Mouse (Mus musculus): ENCODE measurements around the gene Tex264. TPM values are rescaled to one million over a fixed set of nuclear protein-coding genes. Genes with fewer than 3 reads are reported as not detected.
A peak's percentile ranks its signal among the peaks of the same experiment; 100 is the strongest.

Tex264 gene
- polyA plus RNA-seq, 1 experiment from 2014 or later, result 59.7 TPM

DNA sequence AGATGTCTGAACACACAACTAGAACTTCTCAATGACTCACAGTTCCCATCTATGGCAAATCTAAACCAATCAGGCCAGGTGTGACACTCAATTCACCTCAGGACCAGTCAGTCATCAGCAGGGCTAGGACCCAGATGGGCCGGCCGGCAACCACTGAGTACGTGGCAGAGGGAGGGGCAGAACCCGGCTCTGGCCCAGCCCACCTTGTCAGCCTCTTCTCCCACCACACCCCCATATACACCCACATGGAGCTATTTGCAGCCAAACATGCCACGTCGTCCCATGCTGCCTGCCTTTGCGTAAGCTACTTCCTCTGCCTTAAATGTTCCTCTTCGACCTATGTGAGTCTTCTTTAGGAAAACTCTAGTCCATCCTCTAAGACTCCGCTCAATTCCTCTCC is 9.8 kb downstream of the Tex264 start:
- H3K27ac ChIP-seq (ENCODE audit: low read length), result no peak overlapping the region
- H3K9me3 ChIP-seq (ENCODE audit: control insufficient read depth, low read length), result no peaks in the 10 kb centered on the region
- H3K4me2 ChIP-seq (ENCODE audit: low read length), result no peak overlapping the region
- no peak overlapping the region for H3K9ac ChIP-seq (replicated peaks; ENCODE audit: low read depth, low read length)
- H3K27me3 ChIP-seq (replicated peaks; ENCODE audit: control insufficient read depth, insufficient read depth, low read length), result no peaks in the 10 kb centered on the region
- ATAC-seq, result peak; percentile 36; the same call in 1 of the 2 replicates
- WGBS, result 79% methylated on average over 9 of the region's 9 CpGs
- H3K36me3 ChIP-seq (ENCODE audit: control insufficient read depth, insufficient read depth), result peaks cover 3% of the 10 kb centered on the region; the same call in 1 of the 2 replicates
- no peak overlapping the region for H3K4me3 ChIP-seq (replicated peaks; ENCODE audit: low read length)
- no peaks in the 10 kb centered on the region for H3K4me1 ChIP-seq (replicated peaks; ENCODE audit: control insufficient read depth, insufficient read depth, low read length)

DNA sequence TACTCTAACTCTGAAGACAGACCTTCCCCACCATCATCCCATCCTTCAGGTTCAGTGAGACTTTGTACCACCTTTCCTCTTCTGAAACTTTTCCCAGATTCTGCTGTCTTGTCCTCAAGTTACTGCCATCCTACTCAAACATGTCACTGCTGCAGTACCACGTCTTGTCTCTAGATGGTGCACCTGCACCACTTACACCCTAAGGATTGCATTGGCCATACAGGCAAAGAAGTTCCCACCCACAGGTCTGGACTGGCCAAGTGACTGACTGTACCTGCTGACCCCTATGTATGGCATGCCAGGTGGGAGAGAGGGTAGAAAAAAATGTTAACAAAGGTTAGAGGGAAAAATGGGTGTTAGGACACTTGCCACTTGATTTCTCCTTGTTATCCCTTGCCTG is 10.2 kb downstream of the Tex264 start:
- Histone ChIP-seq H3K27me3 (replicated peaks; ENCODE audit: control insufficient read depth, insufficient read depth, low read length) (no peaks in the 10 kb centered on the region), H3K27ac (ENCODE audit: low read length) (no peak overlapping the region), H3K4me1 (replicated peaks; ENCODE audit: control insufficient read depth, insufficient read depth, low read length) (no peaks in the 10 kb centered on the region), H3K4me2 (ENCODE audit: low read length) (no peak overlapping the region), H3K36me3 (ENCODE audit: control insufficient read depth, insufficient read depth) (peaks cover 3% of the 10 kb centered on the region; the same call in 1 of the 2 replicates), H3K9ac (replicated peaks; ENCODE audit: low read depth, low read length) (no peak overlapping the region), H3K4me3 (replicated peaks; ENCODE audit: low read length) (no peak overlapping the region), H3K9me3 (ENCODE audit: control insufficient read depth, low read length) (no peaks in the 10 kb centered on the region)
- peak; percentile 74 for ATAC-seq
- 0% methylated on average over 1 of the region's 1 CpGs for WGBS

DNA sequence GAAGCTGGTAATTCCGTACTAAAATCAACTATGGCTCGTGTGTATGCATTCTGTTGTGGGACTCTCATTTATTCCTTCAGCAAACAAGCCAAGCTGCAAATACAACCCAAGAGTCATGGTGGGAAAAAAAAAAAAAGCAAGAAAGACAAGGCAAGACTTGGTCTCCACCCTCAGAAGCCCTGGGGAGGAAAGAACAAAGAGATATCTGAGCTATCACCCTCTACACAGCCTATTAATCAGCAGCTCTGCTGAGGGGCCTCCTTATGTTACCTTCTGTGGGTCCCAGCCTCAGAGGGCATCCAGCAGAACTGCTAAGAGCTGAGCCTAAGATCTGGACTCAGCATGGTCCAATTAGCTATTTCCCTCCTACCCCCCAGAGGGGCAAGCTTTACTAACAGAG is 11.9 kb downstream of the Tex264 start:
- no peaks in the 10 kb centered on the region for H3K4me1 ChIP-seq (replicated peaks; ENCODE audit: control insufficient read depth, insufficient read depth, low read length)
- no peak overlapping the region for H3K9ac ChIP-seq (replicated peaks; ENCODE audit: low read depth, low read length)
- H3K9me3 ChIP-seq (ENCODE audit: control insufficient read depth, low read length), result no peaks in the 10 kb centered on the region
- no peak overlapping the region for H3K4me2 ChIP-seq (ENCODE audit: low read length)
- no peak overlapping the region for H3K27ac ChIP-seq (ENCODE audit: low read length)
- 72% methylated on average over 2 of the region's 2 CpGs for WGBS
- no peaks in the 10 kb centered on the region; the same call in 1 of the 2 replicates for H3K36me3 ChIP-seq (ENCODE audit: control insufficient read depth, insufficient read depth)
- H3K4me3 ChIP-seq (replicated peaks; ENCODE audit: low read length), result no peak overlapping the region
- ATAC-seq, result no peak
- H3K27me3 ChIP-seq (replicated peaks; ENCODE audit: control insufficient read depth, insufficient read depth, low read length), result no peaks in the 10 kb centered on the region

DNA sequence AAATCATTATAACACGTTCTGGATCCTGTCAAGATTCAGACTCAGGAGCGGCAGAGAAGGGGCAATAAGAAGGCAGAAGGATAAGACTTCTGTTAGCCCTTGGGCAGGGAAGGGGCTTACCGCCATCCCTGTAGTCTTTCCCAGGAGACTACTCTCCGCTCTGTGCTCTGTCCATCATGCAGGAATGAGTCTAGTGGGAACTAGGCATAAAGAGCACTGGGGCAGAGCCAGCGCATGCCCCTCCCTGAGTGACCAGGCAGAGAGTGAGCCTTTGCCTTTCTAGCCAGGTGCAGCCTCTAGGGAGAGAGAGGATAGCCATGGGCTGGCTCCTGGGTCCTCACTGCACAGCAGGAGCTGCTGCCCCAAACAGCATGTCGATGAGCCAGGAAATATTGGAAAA is 20.9 kb downstream of the Tex264 start:
- Histone ChIP-seq H3K4me2 (ENCODE audit: low read length) (no peak overlapping the region), H3K9me3 (ENCODE audit: control insufficient read depth, low read length) (no peaks in the 10 kb centered on the region), H3K27me3 (replicated peaks; ENCODE audit: control insufficient read depth, insufficient read depth, low read length) (no peaks in the 10 kb centered on the region), H3K4me3 (replicated peaks; ENCODE audit: low read length) (no peak overlapping the region), H3K4me1 (replicated peaks; ENCODE audit: control insufficient read depth, insufficient read depth, low read length) (peaks cover 15% of the 10 kb centered on the region), H3K9ac (replicated peaks; ENCODE audit: low read depth, low read length) (no peak overlapping the region), H3K36me3 (ENCODE audit: control insufficient read depth, insufficient read depth) (no peaks in the 10 kb centered on the region; the same call in 1 of the 2 replicates), H3K27ac (ENCODE audit: low read length) (peak overlapping the region; percentile 84)
- ATAC-seq, result no peak
- WGBS, result 64% methylated on average over 6 of the region's 6 CpGs

DNA sequence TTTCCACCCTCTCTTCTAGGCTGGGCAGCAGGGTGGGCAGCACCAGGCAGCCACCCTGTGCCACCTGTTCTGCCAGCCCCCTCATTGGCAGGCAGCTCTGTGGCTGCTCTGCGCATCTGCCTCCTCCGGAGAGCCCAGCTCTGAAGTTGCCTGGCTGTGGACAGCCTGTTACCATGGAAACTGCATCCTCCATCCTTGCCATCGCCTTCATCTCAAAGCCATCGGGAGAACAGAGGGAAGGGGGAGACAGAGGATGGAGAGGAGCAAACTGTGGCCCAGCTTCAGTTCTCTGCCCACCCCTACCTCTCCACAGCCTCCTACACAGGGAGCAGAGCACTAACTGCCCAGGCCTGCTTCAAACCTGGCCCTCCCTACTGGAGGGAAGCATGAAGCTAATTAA is 21.3 kb downstream of the Tex264 start:
- no peaks in the 10 kb centered on the region; the same call in 1 of the 2 replicates for H3K36me3 ChIP-seq (ENCODE audit: control insufficient read depth, insufficient read depth)
- no peaks in the 10 kb centered on the region for H3K27me3 ChIP-seq (replicated peaks; ENCODE audit: control insufficient read depth, insufficient read depth, low read length)
- no peak overlapping the region for H3K9ac ChIP-seq (replicated peaks; ENCODE audit: low read depth, low read length)
- H3K27ac ChIP-seq (ENCODE audit: low read length), result peak overlapping the region; percentile 84
- ATAC-seq, result peak; percentile 93
- WGBS, result 23% methylated on average over 4 of the region's 4 CpGs
- H3K9me3 ChIP-seq (ENCODE audit: control insufficient read depth, low read length), result no peaks in the 10 kb centered on the region
- H3K4me1 ChIP-seq (replicated peaks; ENCODE audit: control insufficient read depth, insufficient read depth, low read length), result peaks cover 15% of the 10 kb centered on the region
- H3K4me3 ChIP-seq (replicated peaks; ENCODE audit: low read length), result no peak overlapping the region
- no peak overlapping the region for H3K4me2 ChIP-seq (ENCODE audit: low read length)

DNA sequence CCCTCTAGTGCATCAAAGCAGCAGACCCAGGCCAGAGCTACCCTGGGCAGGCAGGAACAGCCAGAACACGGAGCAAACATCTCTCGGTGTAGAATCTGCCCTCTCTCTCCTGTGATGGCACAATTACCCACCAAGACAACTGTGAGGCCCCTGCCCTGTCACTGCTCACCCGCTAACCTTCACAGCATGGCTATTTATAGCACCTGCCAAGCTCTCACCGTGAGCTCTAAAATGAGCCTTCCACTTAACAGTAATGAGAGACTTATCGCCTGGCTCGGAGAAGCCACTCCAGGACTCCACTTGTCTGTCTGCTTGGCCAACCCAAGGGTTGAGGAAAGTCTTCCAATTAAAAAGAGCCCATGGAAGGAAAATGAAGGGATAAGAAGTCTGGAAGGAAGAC is 22.5 kb downstream of the Tex264 start:
- ATAC-seq, result no peak
- H3K4me3 ChIP-seq (replicated peaks; ENCODE audit: low read length), result no peak overlapping the region
- H3K27me3 ChIP-seq (replicated peaks; ENCODE audit: control insufficient read depth, insufficient read depth, low read length), result no peaks in the 10 kb centered on the region
- no peaks in the 10 kb centered on the region for H3K9me3 ChIP-seq (ENCODE audit: control insufficient read depth, low read length)
- H3K9ac ChIP-seq (replicated peaks; ENCODE audit: low read depth, low read length), result no peak overlapping the region
- peaks cover 15% of the 10 kb centered on the region for H3K4me1 ChIP-seq (replicated peaks; ENCODE audit: control insufficient read depth, insufficient read depth, low read length)
- 82% methylated on average over 6 of the region's 6 CpGs for WGBS
- H3K36me3 ChIP-seq (ENCODE audit: control insufficient read depth, insufficient read depth), result no peaks in the 10 kb centered on the region; the same call in 1 of the 2 replicates
- H3K4me2 ChIP-seq (ENCODE audit: low read length), result no peak overlapping the region
- no peak overlapping the region for H3K27ac ChIP-seq (ENCODE audit: low read length)

DNA sequence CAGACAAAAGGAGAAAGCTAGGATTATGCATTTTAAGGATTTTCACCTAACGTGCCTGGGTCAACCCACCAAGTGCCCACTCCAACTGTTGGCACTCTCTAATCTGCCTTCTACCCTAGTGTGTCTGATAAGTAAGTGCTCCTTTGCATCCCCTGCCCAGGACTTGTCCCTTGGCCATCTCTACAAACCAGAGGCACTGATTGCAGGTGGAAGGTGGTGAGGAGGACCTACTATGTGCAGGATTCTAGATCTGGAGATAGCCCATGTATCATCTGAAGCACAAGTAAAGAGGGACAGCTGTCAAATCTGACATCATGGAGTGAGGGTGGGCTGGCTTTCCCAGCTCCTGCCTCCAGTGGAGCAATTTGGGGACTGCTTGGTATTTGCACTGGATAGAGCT is 25.8 kb downstream of the Tex264 start:
- H3K4me1 ChIP-seq (replicated peaks; ENCODE audit: control insufficient read depth, insufficient read depth, low read length), result peaks cover 25% of the 10 kb centered on the region
- H3K4me2 ChIP-seq (ENCODE audit: low read length), result no peak overlapping the region
- H3K4me3 ChIP-seq (replicated peaks; ENCODE audit: low read length), result no peak overlapping the region
- no peak overlapping the region for H3K27ac ChIP-seq (ENCODE audit: low read length)
- peaks cover 5% of the 10 kb centered on the region; the same call in 1 of the 2 replicates for H3K27me3 ChIP-seq (replicated peaks; ENCODE audit: control insufficient read depth, insufficient read depth, low read length)
- H3K36me3 ChIP-seq (ENCODE audit: control insufficient read depth, insufficient read depth), result no peaks in the 10 kb centered on the region; the same call in 1 of the 2 replicates
- 61% methylated on average over 1 of the region's 1 CpGs for WGBS
- H3K9me3 ChIP-seq (ENCODE audit: control insufficient read depth, low read length), result no peaks in the 10 kb centered on the region
- no peak overlapping the region for H3K9ac ChIP-seq (replicated peaks; ENCODE audit: low read depth, low read length)
- ATAC-seq, result no peak

DNA sequence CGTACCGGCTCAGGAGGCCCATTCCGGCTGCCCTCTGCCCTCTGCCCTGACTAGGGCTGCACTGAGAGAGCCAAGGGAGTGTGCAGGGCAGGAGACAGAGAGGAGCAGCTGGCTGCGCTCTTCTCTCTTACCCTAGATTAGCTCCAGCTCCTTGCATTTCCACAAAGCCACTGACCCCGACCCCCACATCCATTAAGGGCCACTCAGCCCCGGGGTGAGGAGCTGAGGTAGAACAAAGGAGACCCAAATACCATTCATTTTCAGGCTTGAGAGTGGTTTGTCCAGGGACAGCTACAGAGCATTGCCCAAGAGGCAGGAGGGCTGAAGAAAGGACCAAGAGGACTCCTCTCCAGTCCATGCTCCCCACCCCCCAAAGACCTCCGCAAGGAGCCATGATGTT is 26.3 kb downstream of the Tex264 start:
- H3K4me3 ChIP-seq (replicated peaks; ENCODE audit: low read length), result no peak overlapping the region
- no peak overlapping the region for H3K9ac ChIP-seq (replicated peaks; ENCODE audit: low read depth, low read length)
- no peak overlapping the region for H3K27ac ChIP-seq (ENCODE audit: low read length)
- ATAC-seq, result no peak
- H3K4me2 ChIP-seq (ENCODE audit: low read length), result no peak overlapping the region
- 26% methylated on average over 7 of the region's 7 CpGs for WGBS
- H3K27me3 ChIP-seq (replicated peaks; ENCODE audit: control insufficient read depth, insufficient read depth, low read length), result peaks cover 9% of the 10 kb centered on the region
- peaks cover 20% of the 10 kb centered on the region for H3K4me1 ChIP-seq (replicated peaks; ENCODE audit: control insufficient read depth, insufficient read depth, low read length)
- H3K9me3 ChIP-seq (ENCODE audit: control insufficient read depth, low read length), result no peaks in the 10 kb centered on the region
- H3K36me3 ChIP-seq (ENCODE audit: control insufficient read depth, insufficient read depth), result no peaks in the 10 kb centered on the region; the same call in 1 of the 2 replicates

DNA sequence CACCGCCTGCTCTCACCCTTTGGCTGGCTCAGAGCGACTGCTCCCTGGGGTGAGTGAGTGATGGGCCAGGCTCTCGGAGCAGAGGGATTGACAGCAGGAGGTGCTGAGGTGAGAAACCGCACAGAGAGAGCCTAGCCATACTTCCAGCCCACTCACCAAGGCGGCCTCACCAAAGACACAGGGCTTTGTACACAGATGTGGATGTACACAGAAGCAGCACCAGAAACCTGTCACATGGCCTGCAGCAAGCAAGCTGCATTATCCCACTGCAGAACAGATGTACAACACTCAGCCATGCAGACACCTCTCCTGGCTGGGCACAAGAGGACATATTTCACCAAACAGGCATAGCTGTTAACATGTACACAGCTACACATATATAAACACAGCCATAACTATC is 28.1 kb downstream of the Tex264 start:
- no peak overlapping the region for H3K4me3 ChIP-seq (replicated peaks; ENCODE audit: low read length)
- H3K27me3 ChIP-seq (replicated peaks; ENCODE audit: control insufficient read depth, insufficient read depth, low read length), result peaks cover 15% of the 10 kb centered on the region
- no peaks in the 10 kb centered on the region; the same call in 1 of the 2 replicates for H3K36me3 ChIP-seq (ENCODE audit: control insufficient read depth, insufficient read depth)
- ATAC-seq, result peak; percentile 23; the same call in 1 of the 2 replicates
- H3K9me3 ChIP-seq (ENCODE audit: control insufficient read depth, low read length), result no peaks in the 10 kb centered on the region
- no peak overlapping the region for H3K4me2 ChIP-seq (ENCODE audit: low read length)
- H3K9ac ChIP-seq (replicated peaks; ENCODE audit: low read depth, low read length), result no peak overlapping the region
- peaks cover 13% of the 10 kb centered on the region for H3K4me1 ChIP-seq (replicated peaks; ENCODE audit: control insufficient read depth, insufficient read depth, low read length)
- 33% methylated on average over 5 of the region's 5 CpGs for WGBS
- no peak overlapping the region for H3K27ac ChIP-seq (ENCODE audit: low read length)

DNA sequence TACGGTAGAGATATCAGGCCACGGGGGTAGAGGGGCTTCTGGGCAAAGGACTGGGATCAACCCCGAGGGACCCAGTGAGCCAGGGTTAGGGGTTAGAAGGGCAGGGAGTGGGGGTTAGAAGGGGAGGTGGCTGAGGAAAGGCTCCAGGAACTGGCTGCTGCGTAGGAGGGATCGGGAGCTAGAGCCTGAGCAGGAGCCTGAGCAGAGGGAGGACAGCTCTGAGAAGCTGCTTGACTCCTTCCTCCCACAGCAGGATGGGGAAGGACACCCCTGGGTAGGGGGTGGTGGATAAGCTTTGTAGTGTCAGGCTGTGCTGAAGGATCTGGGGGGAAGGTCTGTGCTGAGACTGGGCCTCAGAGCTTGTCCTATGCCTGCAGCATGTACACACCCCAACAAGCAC is 28.9 kb downstream of the Tex264 start:
- Histone ChIP-seq H3K9me3 (ENCODE audit: control insufficient read depth, low read length) (no peaks in the 10 kb centered on the region), H3K4me2 (ENCODE audit: low read length) (no peak overlapping the region), H3K36me3 (ENCODE audit: control insufficient read depth, insufficient read depth) (no peaks in the 10 kb centered on the region), H3K4me3 (replicated peaks; ENCODE audit: low read length) (no peak overlapping the region), H3K27me3 (replicated peaks; ENCODE audit: control insufficient read depth, insufficient read depth, low read length) (peaks cover 15% of the 10 kb centered on the region), H3K4me1 (replicated peaks; ENCODE audit: control insufficient read depth, insufficient read depth, low read length) (peaks cover 13% of the 10 kb centered on the region), H3K9ac (replicated peaks; ENCODE audit: low read depth, low read length) (no peak overlapping the region), H3K27ac (ENCODE audit: low read length) (no peak overlapping the region)
- ATAC-seq, result peak; percentile 9; the same call in 1 of the 2 replicates
- WGBS, result 35% methylated on average over 5 of the region's 5 CpGs

Measured in forebrain, embryonic 16.5 days (tissue).